Mouse (Mus musculus) kidney, postnatal 4 days (tissue): Measurements from ENCODE around the gene Smarcad1.
A peak's percentile ranks its signal among the peaks of the same experiment; 100 is the strongest.
"Not testable (repeated sequence)": the region's sequence is repeated elsewhere in the genome, so short reads cannot be mapped to it uniquely, and the experiment has no call there.

ENCODE experiments used
- DNase-seq, 2 experiments: peaks; one replicate each; pipeline ENCODE4 v3.0.0; 2021; ENCODE audit warnings: mixed read lengths in 2 of 2

The Smarcad1 gene

DNA sequence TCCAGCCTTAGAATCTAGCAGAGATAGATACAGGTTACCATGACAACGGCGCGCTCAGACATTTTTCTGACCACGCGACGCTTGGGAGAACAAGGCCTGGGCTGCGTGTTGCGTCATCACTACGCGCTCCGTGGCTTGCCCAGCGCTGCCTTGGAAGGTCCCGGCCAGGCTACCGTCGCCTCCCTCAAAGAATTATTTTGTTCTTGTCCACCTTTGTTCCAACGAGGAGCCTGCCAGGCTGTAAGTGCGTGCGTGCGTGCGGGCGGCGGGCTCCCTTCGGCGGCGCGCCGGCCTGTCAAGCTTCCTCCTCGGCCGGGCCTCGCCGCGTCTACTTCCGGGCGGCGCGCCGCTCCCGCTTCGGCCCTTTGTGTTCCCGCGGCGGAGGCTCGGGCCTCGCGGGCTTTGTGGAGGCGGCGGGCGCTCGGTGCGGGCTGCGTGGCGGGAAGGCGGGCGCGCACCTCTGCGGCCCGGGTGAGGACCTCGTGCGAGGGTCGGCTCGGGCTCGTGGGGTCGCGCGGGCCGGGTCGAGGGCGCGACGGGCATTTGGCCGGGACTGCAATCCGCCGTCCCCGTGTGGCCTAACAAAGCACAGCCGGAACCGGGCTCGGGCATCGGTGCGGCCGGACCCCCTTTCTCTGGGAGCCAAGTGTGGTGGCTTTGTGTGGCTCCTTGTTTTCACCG, at the start of gene Smarcad1:
Gene Smarcad1, plus strand, starts transcription at position 93 of the 681 bp plus-strand sequence.
- DNase-seq = peak; percentile 93 to 95

DNA sequence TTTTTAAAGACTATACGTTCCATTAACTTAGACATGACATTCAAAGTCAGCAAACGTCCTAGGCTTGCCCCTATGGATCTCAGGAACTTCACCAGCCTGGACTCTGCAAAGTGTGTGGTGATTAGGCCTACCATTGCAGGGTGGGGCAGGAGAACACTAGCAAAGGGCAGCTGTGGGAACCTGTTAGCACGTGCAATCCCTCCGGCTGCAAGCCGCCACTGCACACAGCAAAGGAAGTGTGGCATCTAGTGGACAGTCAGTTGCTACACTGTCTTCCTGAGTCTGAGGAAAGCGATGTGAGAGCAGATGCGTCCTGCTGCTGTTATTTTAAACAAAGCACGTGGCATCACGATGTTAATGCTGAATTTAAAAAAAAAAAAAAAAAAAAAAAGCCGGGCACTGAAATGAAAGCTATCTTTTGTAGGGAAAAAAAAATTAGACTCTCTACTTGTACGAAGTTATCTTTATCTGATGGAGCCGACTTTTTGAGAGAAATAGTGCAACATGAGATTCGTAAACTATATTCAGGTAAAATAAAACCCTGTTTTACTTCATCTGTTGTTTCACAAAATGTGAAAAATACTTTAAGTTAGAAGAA, 45.5 kb upstream of the Smarcad1 start:
- peak; percentile 14 to 32 for DNase-seq

DNA sequence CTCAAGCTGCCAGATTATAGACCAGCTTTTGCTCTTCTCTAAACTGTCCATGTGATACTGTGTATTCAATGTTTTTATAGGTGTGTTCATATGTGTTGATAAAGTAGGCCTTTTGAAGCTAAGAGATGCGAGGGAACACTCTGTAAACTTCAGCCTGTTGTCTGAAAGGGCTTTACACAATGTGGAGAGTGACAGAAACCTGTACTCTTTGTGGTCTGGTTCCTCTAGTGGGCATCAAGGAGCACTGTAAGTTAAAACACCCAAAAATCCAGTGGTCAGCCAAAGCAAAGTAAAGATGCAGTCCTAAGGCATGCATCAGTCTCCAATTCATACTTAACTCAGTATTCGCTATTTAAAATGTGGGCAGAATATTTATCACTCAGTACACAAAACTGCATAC, 44.6 kb upstream of the Smarcad1 start:
- DNase-seq = no peak

DNA sequence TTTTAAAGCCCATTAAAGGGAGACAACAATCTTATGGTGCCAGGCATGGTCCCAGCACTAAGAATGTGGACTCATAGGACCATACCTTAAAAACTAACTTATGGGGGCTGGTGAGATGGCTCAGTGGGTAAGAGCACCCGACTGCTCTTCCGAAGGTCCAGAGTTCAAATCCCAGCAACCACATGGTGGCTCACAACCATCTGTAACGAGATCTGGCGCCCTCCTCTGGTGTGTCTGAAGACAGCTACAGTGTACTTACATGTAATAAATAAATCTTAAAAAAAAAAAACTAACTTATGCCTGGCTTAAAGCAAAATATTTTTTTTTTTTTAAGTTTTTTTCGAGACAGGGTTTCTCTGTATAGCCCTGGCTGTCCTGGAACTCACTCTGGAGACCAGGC, 41.6 kb upstream of the Smarcad1 start:
- peak in 1 of 2 experiments; percentile 3 for DNase-seq

DNA sequence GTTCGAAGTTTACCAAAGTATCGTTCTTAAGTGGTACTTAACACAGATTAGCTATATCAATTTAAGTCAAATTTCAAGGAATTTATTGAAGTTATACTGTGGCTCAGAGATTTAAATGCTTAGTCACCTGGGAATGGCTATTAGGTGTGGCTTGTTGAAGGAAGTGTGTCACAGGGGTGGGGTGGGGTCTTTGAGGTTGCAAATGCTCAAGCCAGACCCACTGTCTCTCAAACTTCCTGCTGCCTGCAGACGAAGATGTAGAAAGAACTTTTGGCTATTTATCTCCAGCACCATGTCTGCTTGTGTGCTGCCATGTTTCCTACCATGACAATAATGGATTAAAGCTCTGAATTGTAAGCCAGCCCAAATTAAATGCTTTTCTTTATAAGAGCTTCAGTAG, 40.2 kb upstream of the Smarcad1 start:
- DNase-seq = no peak

DNA sequence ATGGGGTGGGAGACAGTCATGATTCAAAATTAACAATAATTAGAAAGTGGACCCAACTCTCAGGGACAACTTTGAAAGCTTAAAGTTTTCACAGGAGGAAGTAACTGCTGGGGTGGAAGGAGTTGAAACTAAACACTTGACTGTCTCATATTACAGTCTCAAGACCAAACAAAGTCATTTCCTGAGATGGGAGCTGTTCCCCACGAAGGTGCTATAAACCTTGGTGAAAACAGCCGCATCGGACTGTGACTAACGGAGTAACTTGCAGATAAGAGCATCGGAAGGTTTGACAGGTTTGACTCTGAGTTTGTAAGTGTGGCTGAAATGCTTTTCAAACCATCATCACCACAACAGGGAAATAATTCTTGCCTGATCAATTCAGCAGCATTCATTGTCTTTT, 33.5 kb upstream of the Smarcad1 start:
- no peak for DNase-seq

DNA sequence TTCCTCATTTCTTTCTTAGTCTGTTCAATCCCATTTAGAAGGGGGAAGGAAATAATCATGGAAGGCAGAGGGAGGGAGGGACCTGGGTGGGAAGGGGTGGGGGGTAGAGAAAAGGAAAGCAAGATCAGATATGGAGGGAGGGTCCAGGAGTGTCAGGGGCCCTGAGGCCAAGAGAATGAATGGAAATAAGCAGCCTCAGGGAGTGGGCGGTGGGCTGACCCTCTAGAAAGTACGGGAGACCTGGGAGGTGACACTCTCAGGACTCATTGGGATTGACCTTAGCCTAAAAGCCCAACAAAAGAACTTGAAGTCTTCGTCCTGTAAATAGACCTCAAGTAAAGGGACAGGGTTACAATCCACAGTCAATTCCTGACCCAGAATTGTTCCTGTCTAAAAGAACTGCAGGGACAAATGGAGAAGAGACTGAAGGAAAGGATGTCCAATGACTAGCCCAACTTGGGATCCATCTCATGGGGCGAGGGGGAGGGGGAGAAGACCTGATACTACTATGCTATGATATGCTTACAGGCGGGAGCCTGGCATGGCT, 30.9 kb upstream of the Smarcad1 start:
- DNase-seq = no peak

DNA sequence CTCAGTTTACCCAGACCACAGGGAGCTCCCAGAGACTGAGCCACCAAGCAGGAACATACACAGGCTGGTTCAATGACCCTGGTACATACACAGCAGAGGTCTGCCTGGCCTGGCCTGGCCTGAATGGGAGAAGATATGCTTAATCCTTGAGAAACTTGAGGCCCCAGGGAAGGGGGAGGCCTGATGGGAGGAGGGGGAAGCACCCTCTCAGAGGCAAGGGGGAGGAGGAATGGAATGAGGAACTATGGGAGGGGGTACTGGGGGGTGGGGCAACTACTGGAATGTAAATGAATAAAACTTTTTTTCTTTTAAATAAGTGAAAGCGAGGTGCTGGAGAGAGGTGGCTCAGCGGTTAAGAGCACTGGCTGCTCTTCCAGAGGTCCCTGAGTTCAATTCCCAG, 30.2 kb upstream of the Smarcad1 start:
- DNase-seq = no peak

DNA sequence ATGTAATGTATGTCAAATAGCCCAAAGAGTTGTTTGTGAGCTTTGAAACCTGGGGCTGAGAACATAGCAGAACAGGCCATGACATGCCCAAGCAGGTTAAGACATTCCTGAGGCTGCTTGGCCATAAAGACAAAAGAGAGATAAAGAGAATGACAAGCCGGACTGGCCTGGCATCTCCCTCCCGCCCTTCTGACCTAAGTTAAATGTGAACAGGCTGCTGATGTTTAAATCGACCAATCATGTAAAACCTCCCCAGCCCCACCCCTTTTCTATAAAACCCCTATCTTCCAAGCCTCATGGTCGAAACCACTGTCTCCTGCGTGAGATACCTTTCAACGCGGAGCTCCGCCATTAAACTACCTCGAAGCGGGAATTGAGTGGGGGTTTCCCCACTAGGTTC, 24.8 kb upstream of the Smarcad1 start:
- no peak for DNase-seq

DNA sequence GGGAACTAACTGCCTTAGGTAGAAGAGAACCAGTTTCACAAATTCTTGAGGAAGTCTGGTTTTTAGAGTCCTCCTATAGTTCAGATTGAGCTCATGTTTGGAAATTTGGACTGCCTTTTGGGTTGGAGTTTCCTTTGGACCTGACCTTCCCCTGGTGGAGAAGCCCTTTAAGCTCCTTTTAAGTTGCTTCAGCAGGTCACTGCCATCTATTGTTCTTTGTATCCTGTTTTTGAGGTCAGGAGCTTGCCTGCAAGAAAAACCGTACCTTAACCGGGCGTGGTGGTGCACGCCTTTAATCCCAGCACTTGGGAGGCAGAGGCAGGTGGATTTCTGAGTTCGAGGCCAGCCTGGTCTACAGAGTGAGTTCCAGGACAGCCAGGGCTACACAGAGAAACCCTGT, 23.4 kb upstream of the Smarcad1 start:
- DNase-seq = not testable (repeated sequence)

DNA sequence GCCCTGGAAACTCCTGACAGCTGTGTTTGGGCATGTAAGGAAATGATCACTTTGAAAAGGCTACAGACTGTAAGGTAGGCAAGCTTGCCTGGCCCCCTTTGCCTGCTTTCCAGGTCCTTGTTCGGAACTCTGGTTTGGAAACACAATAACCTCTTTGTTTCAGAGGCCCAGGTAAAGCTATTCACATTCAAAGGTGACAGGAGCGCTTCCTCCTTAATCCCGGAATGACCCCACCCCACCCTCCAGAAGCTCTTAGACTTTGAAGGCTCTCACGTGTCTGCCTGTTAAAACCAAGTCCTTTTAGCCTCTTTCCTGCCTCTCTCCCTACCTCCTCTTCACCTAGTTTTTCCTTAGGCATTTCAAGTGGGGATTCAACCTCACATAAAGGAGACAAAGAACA, 20.5 kb upstream of the Smarcad1 start:
- no peak for DNase-seq

DNA sequence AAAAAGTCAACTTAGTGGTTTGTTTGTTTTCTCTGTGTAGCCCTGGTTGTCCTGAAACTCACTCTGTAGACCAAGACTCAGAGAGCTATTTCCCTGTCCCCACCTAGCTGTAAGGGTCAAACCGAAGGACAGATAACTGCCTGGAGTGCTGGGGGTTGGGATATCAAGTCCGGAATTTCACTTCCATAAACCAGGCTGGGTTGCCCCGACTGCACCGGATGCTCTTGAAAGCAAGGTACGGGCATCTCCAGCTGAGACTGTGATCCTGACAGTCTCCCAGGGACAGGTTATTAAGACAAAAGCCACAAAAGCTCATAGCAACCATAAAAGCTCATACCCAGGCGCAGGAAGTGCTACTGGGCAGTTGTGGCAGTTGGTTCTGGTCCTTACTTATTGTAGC, 19.3 kb upstream of the Smarcad1 start:
- no peak for DNase-seq

DNA sequence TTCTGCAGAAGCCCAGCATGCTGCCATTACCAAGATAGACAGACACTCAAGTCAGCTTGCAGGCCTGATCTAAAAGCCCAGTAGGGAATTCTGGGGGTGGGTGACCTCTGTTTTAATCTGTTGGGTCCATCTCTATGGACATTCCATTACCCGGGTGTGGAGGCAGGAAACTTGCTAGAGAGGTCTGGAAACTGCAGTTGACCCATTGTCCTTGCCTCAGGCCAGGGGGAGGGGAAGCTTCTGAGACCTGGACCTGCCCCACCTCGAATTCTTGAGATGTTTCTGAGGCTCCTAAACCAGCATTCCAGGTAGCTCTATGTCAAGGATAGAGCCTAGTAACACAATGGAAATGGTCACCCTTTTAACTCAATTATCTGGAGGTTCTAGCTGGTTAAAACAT, 17.7 kb upstream of the Smarcad1 start:
- no peak for DNase-seq

DNA sequence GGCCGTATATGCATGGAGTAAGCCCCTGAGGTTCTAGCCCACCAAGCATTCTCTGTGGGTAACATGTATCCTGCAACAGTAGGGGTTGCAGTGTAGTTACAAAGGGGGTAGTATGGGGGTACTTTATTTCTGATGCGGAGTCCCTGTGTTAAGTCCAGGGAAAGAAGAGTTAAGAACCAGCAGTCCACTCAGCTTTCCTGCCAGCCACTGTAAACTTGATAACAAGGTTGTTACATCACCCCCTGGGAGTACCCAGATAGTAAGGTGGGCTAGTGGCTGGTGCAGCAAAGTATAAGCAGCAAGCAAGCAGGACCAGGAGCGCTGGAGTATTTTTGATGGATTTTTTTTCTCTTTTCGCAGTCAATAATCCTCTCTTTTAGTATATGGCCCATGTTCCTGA, 17.3 kb upstream of the Smarcad1 start:
- DNase-seq = no peak

DNA sequence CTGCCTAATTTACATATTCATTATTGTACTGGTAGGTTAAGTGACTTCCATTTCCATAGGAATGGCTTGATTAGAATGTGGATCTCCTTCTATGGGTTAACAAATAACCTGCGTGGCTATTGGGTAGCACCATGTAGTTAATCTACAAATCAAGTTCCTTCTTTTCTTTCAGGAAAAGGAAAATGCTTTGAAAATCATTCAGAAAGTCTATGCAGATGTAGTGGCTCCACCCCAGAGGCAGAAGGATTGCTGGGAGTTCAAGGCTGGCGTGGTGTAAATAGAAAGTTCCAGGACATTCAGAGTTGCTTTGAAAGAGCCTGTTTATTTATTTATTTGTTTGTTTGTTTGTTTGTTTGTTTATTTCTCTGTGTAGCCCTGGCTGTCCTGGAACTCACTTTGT, 7.7 kb upstream of the Smarcad1 start:
- no peak for DNase-seq

DNA sequence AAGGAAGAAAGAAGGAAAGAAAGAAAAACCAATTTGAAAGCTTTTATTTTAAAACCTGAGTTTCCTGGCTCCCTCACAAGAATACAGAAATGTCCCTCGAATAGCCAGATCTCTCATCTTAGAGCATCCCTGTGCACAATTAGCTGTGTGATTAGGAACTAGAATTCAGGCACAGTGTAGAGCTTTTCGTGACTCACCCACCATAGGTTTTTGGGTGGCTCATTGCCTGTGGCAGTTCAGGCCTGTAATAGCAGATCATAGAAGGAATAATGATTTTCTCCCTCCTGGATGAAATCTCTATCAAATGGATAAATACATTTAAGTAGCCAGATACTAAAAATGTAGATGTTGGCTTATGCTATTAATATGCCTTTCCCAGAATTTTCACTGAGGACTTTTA, 6.9 kb upstream of the Smarcad1 start:
- DNase-seq = no peak

DNA sequence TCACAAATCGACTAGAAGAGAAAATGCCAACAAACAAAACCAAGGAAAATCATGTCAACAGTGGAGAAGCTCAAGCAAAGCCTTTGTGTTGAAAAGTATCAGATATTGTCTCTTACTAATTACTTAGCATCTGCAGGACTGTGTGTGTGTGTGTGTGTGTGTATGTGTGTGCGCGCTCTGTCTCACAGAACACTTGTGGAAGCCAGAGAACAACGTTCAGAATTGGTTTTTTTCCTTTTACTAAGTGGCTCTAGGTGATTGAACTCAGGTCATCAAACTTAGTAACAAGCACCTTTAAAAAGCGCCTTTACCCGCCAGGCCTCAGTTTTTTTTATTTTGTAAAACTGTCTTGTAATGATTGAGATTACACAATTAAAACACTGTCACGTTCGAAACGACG, 451 bp upstream of the Smarcad1 start:
- DNase-seq = peak in 1 of 2 experiments; percentile 17

DNA sequence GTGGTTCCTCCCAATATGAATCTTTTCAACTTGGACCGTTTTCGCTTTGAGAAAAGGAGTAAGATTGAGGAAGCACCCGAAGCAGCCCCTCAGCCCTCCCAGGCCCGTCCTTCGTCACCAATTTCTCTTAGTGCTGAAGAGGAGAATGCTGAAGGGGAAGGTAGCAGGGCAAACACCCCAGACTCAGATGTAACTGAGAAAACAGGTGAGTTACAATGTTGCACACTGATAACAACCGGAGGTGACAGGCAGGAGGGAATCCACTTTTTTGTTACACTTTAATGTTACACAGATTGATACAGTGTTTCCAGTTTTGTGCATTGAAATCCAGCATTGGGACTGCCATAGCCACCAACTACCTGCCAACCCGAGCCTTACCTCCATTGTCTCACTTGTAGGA, 858 bp downstream of the Smarcad1 start:
- no peak for DNase-seq

DNA sequence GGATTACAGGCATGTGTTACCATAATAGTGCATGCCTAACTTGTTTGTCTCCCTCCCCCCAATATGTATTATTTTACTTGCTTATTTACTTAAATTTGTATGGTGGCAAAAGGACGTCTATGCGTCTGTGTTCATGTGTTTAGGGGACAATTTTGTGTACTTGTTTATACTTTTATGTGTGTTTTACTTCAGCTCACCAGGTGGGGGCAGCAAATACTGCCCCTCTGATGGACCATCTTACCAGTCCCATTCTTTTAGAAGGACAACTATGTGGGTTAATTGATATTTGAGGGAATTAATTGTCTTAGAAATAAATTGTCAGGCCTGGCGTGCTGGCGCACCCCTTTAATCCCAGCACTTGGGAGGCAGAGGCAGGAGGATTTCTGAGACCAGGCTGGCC, 6.7 kb downstream of the Smarcad1 start:
- no peak for DNase-seq

DNA sequence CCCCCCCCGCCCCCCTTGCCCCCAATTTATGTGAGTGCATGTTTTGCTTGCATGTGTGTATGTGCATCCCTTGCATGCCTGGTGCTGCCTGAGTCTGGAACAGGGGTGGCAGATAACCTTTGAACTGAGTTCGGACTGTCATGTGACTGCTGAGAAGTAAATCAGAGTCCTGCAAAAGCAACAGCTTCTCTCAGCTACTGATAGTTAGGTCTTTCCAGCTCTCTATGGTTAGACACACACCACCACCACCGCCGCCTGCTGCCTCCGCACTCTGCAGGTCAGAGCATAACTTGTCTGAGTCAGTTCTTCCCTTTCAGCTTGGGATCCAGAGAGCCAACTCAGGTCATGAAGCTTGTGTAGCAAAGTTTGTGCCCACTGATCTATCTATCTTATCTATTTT, 14.2 kb downstream of the Smarcad1 start:
- no peak for DNase-seq

DNA sequence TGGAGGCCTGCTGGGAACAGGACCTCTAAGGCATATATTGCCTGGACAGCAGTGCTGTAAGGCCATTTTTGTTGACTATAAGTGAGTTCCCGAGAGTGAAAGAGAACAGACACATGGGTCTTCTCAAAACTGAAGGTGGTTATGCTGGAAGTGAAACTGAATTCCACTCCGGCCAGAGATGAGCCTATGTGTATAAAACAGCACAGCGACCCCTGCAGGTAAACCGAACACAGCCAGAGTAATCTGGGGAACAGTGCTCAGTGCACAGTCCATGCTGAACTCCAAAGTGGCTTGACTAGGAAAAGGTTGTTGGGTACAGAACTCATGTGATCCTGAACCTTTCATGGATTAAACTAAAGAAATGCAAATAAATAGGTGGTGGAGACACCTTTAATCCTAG, 14.8 kb downstream of the Smarcad1 start:
- not testable (repeated sequence) for DNase-seq

DNA sequence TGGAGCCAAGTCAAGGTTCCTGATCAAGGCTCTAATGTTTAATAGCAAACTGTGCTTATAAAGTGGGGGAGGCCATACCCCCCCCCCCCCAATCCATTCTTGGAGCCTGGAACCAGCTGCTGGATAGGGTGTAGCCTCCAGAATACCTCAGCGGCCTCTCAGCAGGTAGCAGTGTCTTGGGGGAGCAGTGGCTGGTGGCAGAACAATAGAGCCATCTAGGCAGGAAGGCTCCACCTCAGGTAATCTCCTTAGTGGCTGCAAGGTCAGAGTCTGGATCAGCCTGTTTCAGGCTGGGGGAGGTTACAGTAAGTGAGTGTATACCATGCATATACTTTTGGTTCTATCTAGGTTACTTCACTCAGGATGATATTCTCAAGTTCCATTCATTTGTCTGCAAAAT, 18.7 kb downstream of the Smarcad1 start:
- DNase-seq = no peak

DNA sequence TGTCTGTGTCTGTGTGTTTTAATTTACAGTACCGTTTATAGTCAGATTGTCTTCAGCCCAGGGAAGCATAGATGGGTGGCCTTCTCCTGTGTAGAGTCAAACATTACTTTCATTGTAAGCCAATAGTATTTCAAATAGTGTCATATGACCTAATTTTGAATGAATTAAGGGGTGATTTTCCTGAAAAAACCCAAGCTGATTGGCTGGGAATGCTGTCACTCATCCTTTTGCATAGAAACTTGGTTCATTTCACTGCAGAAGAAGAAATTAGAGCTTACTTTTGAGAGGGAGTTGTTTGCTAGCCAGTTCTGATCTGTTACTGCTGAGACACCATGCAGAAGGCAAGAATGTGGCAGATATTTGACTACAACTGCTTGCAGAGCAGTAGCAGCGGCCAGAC, 32.8 kb downstream of the Smarcad1 start:
- DNase-seq = peak in 1 of 2 experiments; percentile 13

DNA sequence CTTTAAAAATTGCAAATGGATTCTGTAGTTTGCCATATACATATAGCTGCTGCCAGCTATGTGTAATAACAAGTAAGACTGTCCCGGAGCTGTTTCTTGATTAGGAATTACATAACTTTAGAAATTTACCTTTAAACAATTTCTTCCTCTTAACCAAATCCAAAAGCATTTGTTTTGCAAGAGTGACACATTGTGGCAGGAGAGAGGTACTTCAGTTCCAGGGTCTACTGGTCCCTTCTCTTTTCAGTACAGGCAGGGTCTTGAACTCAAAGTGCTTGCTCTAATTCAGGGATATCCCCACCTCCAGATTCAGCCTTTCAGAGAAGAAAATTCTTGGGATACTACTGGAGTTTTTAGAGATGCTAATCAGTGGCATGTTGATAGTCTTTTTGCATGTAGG, 36.8 kb downstream of the Smarcad1 start:
- no peak for DNase-seq

DNA sequence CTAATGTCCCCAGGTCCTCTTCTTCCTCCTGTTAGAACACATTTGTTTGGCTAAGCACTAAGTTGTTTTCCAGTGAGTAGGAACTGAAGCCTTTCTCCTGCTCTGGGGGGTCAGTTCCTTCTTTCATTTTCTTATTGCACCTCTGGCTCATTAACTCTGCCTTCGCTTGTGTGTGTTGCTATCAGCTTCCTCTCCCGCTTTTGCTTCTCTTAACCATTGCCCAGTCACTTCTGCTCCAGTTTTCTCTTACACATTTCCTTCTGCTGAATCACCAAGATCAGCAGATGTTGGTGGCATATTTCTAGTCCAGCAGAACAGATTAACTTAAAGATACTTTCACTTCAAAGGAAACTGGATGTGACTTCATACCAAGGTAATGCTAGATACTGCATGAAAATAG, 72.5 kb downstream of the Smarcad1 start:
- DNase-seq = no peak
